Mouse (Mus musculus): Measurements from ENCODE around the gene Hist1h1d. TPM values are rescaled to one million over a fixed set of nuclear protein-coding genes. Genes with fewer than 3 reads are reported as not detected.

Gene Hist1h1d
- polyA plus RNA-seq, 1 experiment, result 0.12 TPM

DNA sequence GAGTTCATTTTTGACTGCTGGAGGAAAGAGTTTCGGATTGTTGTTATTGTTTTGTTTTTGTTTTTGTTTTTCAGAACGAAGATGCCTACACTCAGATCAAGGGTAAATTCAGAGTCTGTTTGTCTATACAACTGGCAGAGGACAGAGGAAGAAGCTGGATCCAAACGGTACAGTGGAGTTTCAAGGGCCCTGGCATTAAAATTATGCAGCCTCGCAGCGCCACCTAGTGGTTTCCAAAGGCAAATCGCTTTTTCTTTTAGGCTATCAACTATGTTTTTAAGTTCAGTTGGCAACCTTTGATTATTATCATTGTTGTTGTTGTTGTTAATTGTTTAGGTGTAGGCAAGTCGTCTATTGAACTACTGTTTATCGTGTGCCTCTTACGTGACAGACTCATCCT, 44.9 kb downstream of the Hist1h1d start:
- H3K4me3 ChIP-seq (replicated peaks; ENCODE audit: extremely low read depth, low read depth, low read length), result no peak overlapping the region
- TF ChIP-seq CTCF (IDR thresholded peaks at IDR 0.05; ENCODE audit: insufficient read depth, low read length) (peak; percentile 66), POLR2A (IDR thresholded peaks at IDR 0.05; ENCODE audit: borderline replicate concordance, extremely low read depth, low read depth, low read length) (no peak)
- peak; percentile 76 for DNase-seq
- peaks cover 4% of the 10 kb centered on the region for H3K4me1 ChIP-seq (ENCODE audit: control insufficient read depth, insufficient read depth, low read length)
- 5% methylated on average over 9 of the region's 9 CpGs for WGBS

DNA sequence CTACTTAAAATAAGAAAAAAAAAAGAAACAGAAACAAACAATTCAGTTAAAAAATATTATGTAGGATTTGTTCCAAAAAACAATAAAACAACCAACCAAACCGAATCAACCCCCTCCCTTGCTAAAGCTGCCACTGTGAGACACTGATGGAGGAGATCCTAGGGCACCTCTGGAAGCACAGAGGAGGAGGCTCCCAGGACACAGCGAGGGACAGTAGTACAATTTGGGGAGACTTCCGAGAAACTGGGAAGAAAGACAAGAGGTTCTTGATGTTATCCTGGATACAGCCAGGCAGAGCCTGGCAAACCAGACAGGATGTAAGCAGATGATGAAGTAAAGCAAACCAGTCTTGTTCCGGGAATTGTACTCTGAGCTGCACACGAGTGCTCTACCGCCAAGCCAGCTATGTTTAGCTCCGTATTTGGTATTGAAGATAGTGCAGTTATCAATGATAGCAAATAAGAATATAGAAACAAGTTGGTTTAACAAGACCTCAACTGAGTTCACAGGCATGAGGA, 50.2 kb downstream of the Hist1h1d start:
- Histone ChIP-seq H3K4me3 (replicated peaks; ENCODE audit: extremely low read depth, low read depth, low read length) (no peak overlapping the region), H3K4me1 (ENCODE audit: control insufficient read depth, insufficient read depth, low read length) (no peaks in the 10 kb centered on the region)
- DNase-seq, result no peak
- no peak for TF ChIP-seq CTCF (IDR thresholded peaks at IDR 0.05; ENCODE audit: insufficient read depth, low read length)
- TF ChIP-seq POLR2A (IDR thresholded peaks at IDR 0.05; ENCODE audit: borderline replicate concordance, extremely low read depth, low read depth, low read length), result peak; percentile 21; the same call in 1 of the 2 replicates
- WGBS, result 45% methylated on average over 7 of the region's 7 CpGs

DNA sequence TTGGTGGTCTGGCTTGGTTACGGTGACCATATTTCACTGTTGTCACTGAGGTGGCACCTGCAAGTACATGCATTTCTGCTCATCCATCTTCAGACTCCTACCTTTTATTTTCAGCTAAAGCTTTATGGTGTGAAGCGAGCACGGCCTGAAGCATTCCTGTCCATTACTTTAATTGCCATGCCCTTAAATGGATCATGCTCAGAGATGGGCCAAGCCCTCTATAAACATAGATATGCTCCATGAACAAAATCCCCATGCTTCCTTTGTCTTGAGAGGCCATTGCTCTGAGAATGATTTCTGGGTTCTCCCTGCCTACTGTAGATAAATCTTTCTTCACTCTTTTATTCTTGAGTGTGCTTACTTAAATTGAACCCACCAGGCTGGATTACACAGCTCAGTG, 51.4 kb downstream of the Hist1h1d start:
- WGBS, result 89% methylated on average over 3 of the region's 3 CpGs
- no peak for DNase-seq
- H3K4me1 ChIP-seq (ENCODE audit: control insufficient read depth, insufficient read depth, low read length), result no peaks in the 10 kb centered on the region; the same call in 1 of the 2 replicates
- TF ChIP-seq CTCF (IDR thresholded peaks at IDR 0.05; ENCODE audit: insufficient read depth, low read length), result no peak
- no peak for TF ChIP-seq POLR2A (IDR thresholded peaks at IDR 0.05; ENCODE audit: borderline replicate concordance, extremely low read depth, low read depth, low read length)
- no peak overlapping the region for H3K4me3 ChIP-seq (replicated peaks; ENCODE audit: extremely low read depth, low read depth, low read length)

DNA sequence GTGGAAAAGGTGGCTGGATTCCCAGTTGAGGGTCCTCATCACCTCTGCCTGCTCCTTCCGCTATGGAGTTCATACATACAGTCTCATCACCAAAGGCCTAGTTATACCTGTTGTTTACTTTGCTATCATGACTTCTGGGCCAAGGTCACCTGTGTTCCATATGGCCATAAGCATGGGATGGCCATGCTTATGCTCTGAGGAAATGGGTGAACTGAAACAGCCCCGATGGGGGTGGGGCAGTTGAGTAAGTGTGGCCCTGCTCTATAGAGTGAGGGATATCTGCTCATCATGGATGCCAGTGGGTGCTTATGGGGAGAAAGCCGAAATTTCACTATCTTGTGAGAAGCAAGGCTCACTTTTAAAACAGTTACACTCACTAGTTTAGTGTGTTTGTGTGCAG, 52.0 kb downstream of the Hist1h1d start:
- TF ChIP-seq POLR2A (IDR thresholded peaks at IDR 0.05; ENCODE audit: borderline replicate concordance, extremely low read depth, low read depth, low read length) (no peak), CTCF (IDR thresholded peaks at IDR 0.05; ENCODE audit: insufficient read depth, low read length) (no peak)
- Histone ChIP-seq H3K4me1 (ENCODE audit: control insufficient read depth, insufficient read depth, low read length) (no peaks in the 10 kb centered on the region; the same call in 1 of the 2 replicates), H3K4me3 (replicated peaks; ENCODE audit: extremely low read depth, low read depth, low read length) (no peak overlapping the region)
- WGBS, result 92% methylated on average over 3 of the region's 3 CpGs
- DNase-seq, result no peak

DNA sequence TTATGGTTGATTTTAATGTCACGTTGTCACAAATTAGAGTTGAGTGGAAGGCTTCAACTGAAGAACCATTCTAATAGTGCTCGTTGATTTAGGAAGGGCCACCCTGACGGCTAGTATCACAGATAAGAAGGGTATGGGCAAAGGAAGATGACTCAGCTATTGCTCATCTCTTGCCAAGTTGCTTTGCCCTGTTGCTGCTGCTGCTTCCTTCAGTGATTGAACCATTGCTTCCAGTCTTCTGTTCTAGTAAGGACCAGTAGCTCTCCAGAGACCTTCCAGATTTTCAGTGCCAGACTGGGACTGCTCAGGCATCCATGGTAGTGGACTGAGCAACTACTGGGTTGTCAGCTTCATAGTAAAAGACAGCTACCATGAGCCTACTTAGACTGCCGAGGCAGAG, 56.1 kb downstream of the Hist1h1d start:
- DNase-seq, result no peak
- WGBS, result 66% methylated on average over 4 of the region's 4 CpGs
- H3K4me1 ChIP-seq (ENCODE audit: control insufficient read depth, insufficient read depth, low read length), result no peaks in the 10 kb centered on the region; the same call in 1 of the 2 replicates
- H3K4me3 ChIP-seq (replicated peaks; ENCODE audit: extremely low read depth, low read depth, low read length), result no peak overlapping the region
- TF ChIP-seq POLR2A (IDR thresholded peaks at IDR 0.05; ENCODE audit: borderline replicate concordance, extremely low read depth, low read depth, low read length) (no peak), CTCF (IDR thresholded peaks at IDR 0.05; ENCODE audit: insufficient read depth, low read length) (no peak)

DNA sequence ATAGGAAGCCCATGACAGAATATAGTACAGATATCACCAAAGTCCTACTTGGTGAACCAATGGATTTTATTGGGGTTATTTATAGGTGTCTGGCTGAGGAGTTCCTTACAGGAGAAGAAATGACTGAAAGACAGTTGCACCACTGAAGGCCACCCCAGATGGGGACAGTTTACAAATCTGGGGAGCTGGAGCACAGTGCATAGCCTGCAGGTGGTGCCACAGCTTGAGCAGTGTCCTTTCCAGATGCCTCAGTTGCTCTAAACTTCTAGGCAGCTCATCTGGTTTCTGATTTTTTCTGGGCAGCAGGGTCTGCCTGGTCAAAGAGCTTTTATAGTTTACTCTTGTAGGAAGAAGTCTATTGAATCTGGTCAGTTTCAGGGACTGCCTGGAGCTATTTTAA, 56.8 kb downstream of the Hist1h1d start:
- no peak for DNase-seq
- TF ChIP-seq CTCF (IDR thresholded peaks at IDR 0.05; ENCODE audit: insufficient read depth, low read length) (no peak), POLR2A (IDR thresholded peaks at IDR 0.05; ENCODE audit: borderline replicate concordance, extremely low read depth, low read depth, low read length) (no peak)
- Histone ChIP-seq H3K4me1 (ENCODE audit: control insufficient read depth, insufficient read depth, low read length) (no peaks in the 10 kb centered on the region; the same call in 1 of the 2 replicates), H3K4me3 (replicated peaks; ENCODE audit: extremely low read depth, low read depth, low read length) (no peak overlapping the region)

Other genes starting within 250 kb of the Hist1h1d start
- 1.4 and 2.4 TPM in 2 replicates for gene Zfp322a, start 184.1 kb upstream of the Hist1h1d start, polyA plus RNA-seq (2012; rRNA removed)
- gene Abt1, start 129.4 kb upstream of the Hist1h1d start, polyA plus RNA-seq (2012; rRNA removed), result 2.7 and 3.3 TPM in 2 replicates
- not detected in 2 replicates for gene Btn1a1, start 87.4 kb upstream of the Hist1h1d start, polyA plus RNA-seq (2012; rRNA removed)
- gene Btn2a2, start 64.4 kb upstream of the Hist1h1d start, polyA plus RNA-seq (2012; rRNA removed), result not detected in 2 replicates
- gene Hist1h4h, start 22.2 kb upstream of the Hist1h1d start, polyA plus RNA-seq (2012; rRNA removed), result 27.1 and 28.0 TPM in 2 replicates
- gene Hist1h2af, start 19.4 kb upstream of the Hist1h1d start, polyA plus RNA-seq (2012; rRNA removed), result 28.7 and 47.1 TPM in 2 replicates
- gene Hist1h3g, start 17.8 kb upstream of the Hist1h1d start, polyA plus RNA-seq (2012; rRNA removed), result 2.1 and 2.3 TPM in 2 replicates
- 0.66 and 0.87 TPM in 2 replicates for gene Hist1h2bh, start 9.9 kb upstream of the Hist1h1d start, polyA plus RNA-seq (2012; rRNA removed)
- gene Hist1h3f, start 9.2 kb upstream of the Hist1h1d start, polyA plus RNA-seq (2012; rRNA removed), result 1.3 and 1.7 TPM in 2 replicates
- 1.4 and 1.8 TPM in 2 replicates for gene Hist1h4f, start 1.6 kb upstream of the Hist1h1d start, polyA plus RNA-seq (2012; rRNA removed)
- gene Hist1h3e, start 9.1 kb downstream of the Hist1h1d start, polyA plus RNA-seq (2012; rRNA removed), result 8.4 and 9.2 TPM in 2 replicates
- 1.8 and 2.3 TPM in 2 replicates for gene Hist1h2ae, start 18.0 kb downstream of the Hist1h1d start, polyA plus RNA-seq (2012; rRNA removed)
- 9.8 and 22.7 TPM in 2 replicates for gene Hist1h2bg, start 18.1 kb downstream of the Hist1h1d start, polyA plus RNA-seq (2012; rRNA removed)
- gene Hist1h2bf, start 20.9 kb downstream of the Hist1h1d start, polyA plus RNA-seq (2012; rRNA removed), result 2.7 and 3.4 TPM in 2 replicates
- gene Hist1h2ad, start 21.1 kb downstream of the Hist1h1d start, polyA plus RNA-seq (2012; rRNA removed), result 1.2 and 2.0 TPM in 2 replicates
- gene Hist1h3d, start 22.5 kb downstream of the Hist1h1d start, polyA plus RNA-seq (2012; rRNA removed), result 2.6 and 4.5 TPM in 2 replicates
- gene Hist1h4d, start 28.3 kb downstream of the Hist1h1d start, polyA plus RNA-seq (2012; rRNA removed), result 9.0 and 9.5 TPM in 2 replicates
- gene Hist1h2be, start 67.9 kb downstream of the Hist1h1d start, polyA plus RNA-seq (2012; rRNA removed), result 2.7 and 3.0 TPM in 2 replicates
- 2.0 and 2.4 TPM in 2 replicates for gene Hist1h1e, start 69.3 kb downstream of the Hist1h1d start, polyA plus RNA-seq (2012; rRNA removed)
- gene Hist1h2ac, start 130.7 kb downstream of the Hist1h1d start, polyA plus RNA-seq (2012; rRNA removed), result 0.45 and 0.61 TPM in 2 replicates
- gene Hist1h2bc, start 130.9 kb downstream of the Hist1h1d start, polyA plus RNA-seq (2012; rRNA removed), result 142 and 182 TPM in 2 replicates
- gene Hist1h1t, start 142.6 kb downstream of the Hist1h1d start, polyA plus RNA-seq (2012; rRNA removed), result not detected in 2 replicates
- 6.3 and 6.8 TPM in 2 replicates for gene Hist1h4c, start 145.2 kb downstream of the Hist1h1d start, polyA plus RNA-seq (2012; rRNA removed)
- 21.3 and 24.2 TPM in 2 replicates for gene Hfe, start 157.6 kb downstream of the Hist1h1d start, polyA plus RNA-seq (2012; rRNA removed)
- 38.1 and 46.7 TPM in 2 replicates for gene Hist1h1c, start 185.5 kb downstream of the Hist1h1d start, polyA plus RNA-seq (2012; rRNA removed)
- gene Hist1h3c, start 192.3 kb downstream of the Hist1h1d start, polyA plus RNA-seq (2012; rRNA removed), result 1.2 and 2.9 TPM in 2 replicates
- gene Hist1h2bb, start 193.5 kb downstream of the Hist1h1d start, polyA plus RNA-seq (2012; rRNA removed), result 2.5 and 2.6 TPM in 2 replicates
- 2.0 and 3.9 TPM in 2 replicates for gene Hist1h2ab, start 197.9 kb downstream of the Hist1h1d start, polyA plus RNA-seq (2012; rRNA removed)
- 2.6 and 3.8 TPM in 2 replicates for gene Hist1h3b, start 199.0 kb downstream of the Hist1h1d start, polyA plus RNA-seq (2012; rRNA removed)
- gene Hist1h4b, start 203.8 kb downstream of the Hist1h1d start, polyA plus RNA-seq (2012; rRNA removed), result 2.5 and 2.8 TPM in 2 replicates
- gene Hist1h4a, start 208.0 kb downstream of the Hist1h1d start, polyA plus RNA-seq (2012; rRNA removed), result 2.4 and 2.9 TPM in 2 replicates
- gene Hist1h3a, start 209.1 kb downstream of the Hist1h1d start, polyA plus RNA-seq (2012; rRNA removed), result 3.1 and 4.3 TPM in 2 replicates
- gene Hist1h1a, start 210.4 kb downstream of the Hist1h1d start, polyA plus RNA-seq (2012; rRNA removed), result not detected in 2 replicates
- gene Trim38, start 216.7 kb downstream of the Hist1h1d start, polyA plus RNA-seq (2012; rRNA removed), result 0.07 TPM in 1 of 2 replicates, not detected in the other

Measured in lung, adult 2 months (tissue).